Mouse (Mus musculus): ENCODE data around the gene Gtf2ird2.

The Gtf2ird2 gene

GRCm38 (mm10) chr5:134272761-134273160 is 88.9 kb downstream of the Gtf2ird2 start:
- no peak for DNase-seq

- DNase-seq = no peak
Observed at GRCm38 (mm10) chr5:134273761-134274160, 89.9 kb downstream of the Gtf2ird2 start.

All from cerebellum, adult 9-11 months (tissue).